Mouse (Mus musculus) heart, postnatal 36 days (tissue): ENCODE results near the gene Ankrd27. TPM values are rescaled to one million over a fixed set of nuclear protein-coding genes. Genes with fewer than 3 reads are reported as not detected.

Experiments
- DNase-seq, 2 experiments: peaks; one replicate each; pipeline ENCODE4 v3.0.0; 2021 to 2022
- intact Hi-C: fragments of 180-260 bp; cut with DNase I; formaldehyde crosslinking; loops from one replicate; pipeline ENCODE4 v1.15.1; 2025
- total RNA-seq, 2 experiments: library from RNA; stranded (reverse); gene quantifications; 2 replicates each; pipeline ENCODE4 v1.2.3; 2021

Gene Ankrd27
- total RNA-seq, 2 experiments from 2014 or later: 11.2 to 13.0 TPM

DNA sequence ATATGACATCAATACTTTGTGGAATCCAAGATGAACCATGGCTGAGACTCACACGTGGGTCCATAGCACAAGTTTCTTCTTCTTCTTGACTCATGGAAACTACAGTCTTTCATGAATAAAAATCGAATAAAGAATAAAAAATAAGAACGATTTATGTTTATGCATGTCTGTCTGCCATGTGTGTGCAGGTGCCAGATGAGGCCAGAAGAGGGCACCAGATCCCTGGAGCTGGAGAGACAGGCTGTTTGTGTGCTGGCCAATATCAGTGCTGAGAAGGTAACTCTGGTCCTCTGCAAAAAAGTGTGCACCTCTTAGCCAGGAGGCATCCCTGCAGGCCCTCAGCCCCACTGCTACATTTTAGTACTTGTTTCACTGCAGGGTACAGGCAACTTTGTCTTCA is 95.5 kb downstream of the Ankrd27 start:
- no peak for DNase-seq
- intact Hi-C loops: no loop called here

DNA sequence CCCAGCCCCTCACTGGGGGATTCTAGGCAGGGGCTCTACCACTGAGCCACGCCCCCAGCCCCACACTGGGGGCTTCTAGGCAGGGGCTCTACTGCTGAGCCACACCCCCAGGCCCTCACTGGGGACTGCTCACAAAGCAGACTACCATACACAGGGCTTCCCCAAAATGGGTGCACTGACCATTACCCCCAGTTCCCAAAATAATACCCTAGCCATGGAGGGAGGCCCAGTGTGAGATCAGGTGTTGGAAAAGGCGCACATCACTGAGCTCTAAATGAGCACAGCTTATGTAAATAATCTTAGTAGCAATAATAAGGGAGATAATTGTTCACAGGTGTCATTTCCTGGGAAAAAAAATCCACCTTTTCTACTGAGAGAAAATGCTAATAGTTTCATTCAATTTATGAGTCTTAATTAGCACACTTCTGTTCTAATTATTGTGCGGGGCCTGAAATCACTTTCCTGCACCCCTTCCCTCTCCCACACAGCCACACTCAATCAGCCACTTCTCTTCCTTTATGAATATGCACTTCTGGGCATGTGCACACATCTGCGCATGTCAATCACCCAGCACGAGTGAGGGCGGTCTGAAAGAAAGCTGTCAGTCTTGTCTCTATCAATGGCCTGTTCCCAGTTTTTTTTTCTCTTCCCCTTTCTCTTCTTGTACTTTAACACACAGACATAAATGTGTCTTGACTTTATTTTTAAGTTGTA is 97.5 kb downstream of the Ankrd27 start:
- intact Hi-C loops: no loop called here
- no peak for DNase-seq

DNA sequence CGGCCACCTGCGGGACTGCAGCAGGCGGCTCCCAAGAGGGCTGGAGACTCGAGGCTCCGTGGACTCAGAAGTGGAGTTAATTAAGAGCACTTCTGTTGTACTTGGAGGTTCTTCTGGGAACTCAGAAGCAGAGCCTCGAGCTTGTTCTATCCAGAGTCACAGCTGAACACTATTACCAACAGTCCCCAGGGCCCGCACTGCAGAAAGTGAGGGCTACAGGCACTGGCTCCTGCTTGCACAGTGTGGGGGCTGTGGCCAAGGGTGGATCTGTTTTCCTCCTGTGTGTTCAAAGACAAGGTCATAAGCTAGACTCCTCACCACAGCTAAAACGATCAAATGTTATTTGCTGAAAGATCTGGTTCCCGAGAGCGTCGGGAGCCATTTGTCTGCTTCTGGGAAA is 100.2 kb downstream of the Ankrd27 start:
- peak in 1 of 2 experiments; percentile 12 for DNase-seq
- intact Hi-C loops: loop anchor here (5.0 kb wide), 2 partner anchors 66 to 1661 kb away; partner anchors contain the start of gene Dpy19l3

DNA sequence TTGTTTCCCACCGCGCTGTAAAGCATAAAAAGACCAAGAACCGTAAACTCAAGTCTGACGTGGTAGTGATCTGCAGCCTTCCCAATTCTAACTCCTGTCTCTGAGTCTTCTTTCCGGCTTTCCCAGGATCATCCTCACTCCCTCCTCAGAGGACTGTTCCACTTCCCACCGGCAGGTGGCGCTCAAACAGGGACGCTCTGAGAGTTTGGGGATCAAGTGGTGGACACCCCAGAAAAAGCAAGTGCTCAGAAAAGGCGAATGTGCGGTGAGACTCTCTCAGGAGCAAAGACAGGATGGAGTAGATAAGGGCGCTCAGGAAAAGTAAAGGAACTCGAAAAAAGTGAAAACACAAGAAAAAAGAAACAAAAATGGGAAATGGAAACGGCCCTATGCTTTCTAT is 100.7 kb downstream of the Ankrd27 start:
- intact Hi-C loops: loop anchor here (5.0 kb wide), 2 partner anchors 66 to 1661 kb away; partner anchors contain the start of gene Dpy19l3
- peak; percentile 65 to 75 for DNase-seq

DNA sequence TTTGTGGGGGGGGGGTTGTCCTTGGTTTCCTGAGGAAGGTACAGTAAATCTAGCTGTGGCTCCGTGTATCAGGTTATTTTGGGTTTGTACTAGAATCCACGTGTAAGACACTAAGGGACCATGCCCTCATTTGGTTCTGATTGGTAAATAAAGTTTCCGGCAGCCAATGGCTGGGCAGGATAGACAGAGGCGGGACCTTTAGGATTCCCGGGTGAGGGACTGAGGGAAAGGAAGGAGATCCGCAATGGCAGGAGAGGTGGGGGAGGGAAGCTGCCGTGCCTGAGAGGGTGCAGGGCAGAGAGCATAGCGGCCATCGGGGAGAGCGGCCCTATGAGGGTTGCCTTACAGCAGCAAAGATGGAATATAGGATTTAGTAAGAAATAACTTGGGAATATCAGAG is 101.2 kb downstream of the Ankrd27 start:
- peak; percentile 10 to 32 for DNase-seq
- intact Hi-C loops: loop anchor here (5.0 kb wide), 2 partner anchors 65 to 1660 kb away; partner anchors contain the start of gene Dpy19l3

DNA sequence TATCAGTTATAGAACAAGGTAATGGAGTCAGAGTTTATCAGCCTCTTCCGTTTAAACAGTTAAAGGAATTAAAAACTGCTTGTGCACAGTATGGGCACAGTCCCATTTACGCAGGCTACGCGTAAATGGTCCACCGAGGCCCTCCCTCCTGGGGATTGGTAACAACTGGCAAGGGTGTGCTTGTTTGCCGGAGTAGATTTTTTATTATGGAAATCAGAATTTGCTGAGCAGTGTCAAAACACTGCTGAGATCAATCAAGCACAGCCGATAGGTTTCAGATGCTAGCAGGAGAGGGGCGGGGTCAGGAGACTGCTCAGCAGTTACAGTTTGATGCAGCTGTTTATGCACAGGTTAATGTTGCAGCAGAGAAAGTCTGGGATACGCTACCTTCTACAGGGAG is 102.2 kb downstream of the Ankrd27 start:
- intact Hi-C loops: loop anchor here (5.0 kb wide), 2 partner anchors 64 to 1659 kb away; partner anchors contain the start of gene Dpy19l3
- DNase-seq: no peak

Other genes starting within 250 kb of the Ankrd27 start
- 1 to 10 TPM; 1.7 to 1.9 TPM for gene Faap24, start 189.4 kb upstream of the Ankrd27 start, total RNA-seq
- 10 to 100 TPM; 13.0 to 14.1 TPM for gene Cep89, start 189.2 kb upstream of the Ankrd27 start, total RNA-seq
- gene Slc7a9, start 137.4 kb upstream of the Ankrd27 start, total RNA-seq: not detected
- not detected for gene Tdrd12, start 48.5 kb upstream of the Ankrd27 start, total RNA-seq
- 10 to 100 TPM; 66.8 to 82.3 TPM for gene Nudt19, start 29.9 kb upstream of the Ankrd27 start, total RNA-seq
- under 1 TPM; 0.03 to 0.06 TPM for gene Rgs9bp, start 662 bp upstream of the Ankrd27 start, total RNA-seq
- gene Pdcd5, start 61.3 kb downstream of the Ankrd27 start, total RNA-seq: 100 to 1,000 TPM; 112 to 114 TPM
- gene Dpy19l3, start 168.2 kb downstream of the Ankrd27 start, total RNA-seq: 1 to 10 TPM; 3.5 to 3.7 TPM
- 10 to 100 TPM; 13.7 to 13.8 TPM for gene Zfp507, start 216.8 kb downstream of the Ankrd27 start, total RNA-seq